Mouse (Mus musculus) ES-Bruce4 (cell line): ENCODE measurements around the gene Dnaja1. TPM values are rescaled to one million over a fixed set of nuclear protein-coding genes. Genes with fewer than 3 reads are reported as not detected.
A peak's percentile ranks its signal among the peaks of the same experiment; 100 is the strongest.

ENCODE experiments used
- H3K27ac ChIP-seq: 2 replicates; pipeline ENCODE4 v1.5.1; 2012; ENCODE audit warnings: low read length, inconsistent platforms; ENCODE audit not compliant: insufficient read depth
- H3K27me3 ChIP-seq: 2 replicates; pipeline ENCODE4 v1.6.1; 2012; ENCODE audit warnings: mild to moderate bottlenecking, low read length, inconsistent platforms; ENCODE audit not compliant: control insufficient read depth, poor library complexity, insufficient read depth, severe bottlenecking
- H3K36me3 ChIP-seq: 2 replicates; pipeline ENCODE4 v1.6.1; 2012; ENCODE audit warnings: inconsistent platforms, mild to moderate bottlenecking, low read length, moderate library complexity; ENCODE audit not compliant: control insufficient read depth, poor library complexity, insufficient read depth, severe bottlenecking
- H3K4me1 ChIP-seq: one replicate; pipeline ENCODE4 v1.8.1; 2011; ENCODE audit warnings: low read length; ENCODE audit not compliant: control insufficient read depth, insufficient read depth
- H3K4me3 ChIP-seq: 2 replicates; pipeline ENCODE4 v1.5.1; 2011; ENCODE audit warnings: low read depth, mild to moderate bottlenecking, low read length
- H3K9ac ChIP-seq: 2 replicates; pipeline ENCODE4 v1.6.1; 2012; ENCODE audit warnings: low read depth, mild to moderate bottlenecking, inconsistent platforms; ENCODE audit not compliant: poor library complexity, severe bottlenecking
- H3K9me3 ChIP-seq: replicated peaks from 2 replicates; pipeline ENCODE4 v1.6.1; 2012; ENCODE audit warnings: mild to moderate bottlenecking, low read length, inconsistent platforms; ENCODE audit not compliant: control insufficient read depth, poor library complexity, insufficient read depth, severe bottlenecking
- CTCF ChIP-seq: IDR thresholded peaks from one replicate; pipeline ENCODE4 v1.8.1; 2011; ENCODE audit warnings: low read depth, low read length
- EP300 ChIP-seq: IDR thresholded peaks from 2 replicates; pipeline ENCODE4 v1.6.1; 2011; ENCODE audit warnings: low read depth, low read length; ENCODE audit not compliant: insufficient read depth
- POLR2A ChIP-seq: IDR thresholded peaks from one replicate; pipeline ENCODE4 v1.8.1; 2011; ENCODE audit warnings: low read length; ENCODE audit not compliant: insufficient read depth
- polyA plus RNA-seq: library from polyadenylated mRNA; stranded (reverse); fragments of >200 nt; gene quantifications from 2 replicates; pipeline ENCODE4 v1.2.4, GENCODE M21; 2011; ENCODE audit warnings: low read depth; ENCODE audit not compliant: missing spikeins, insufficient read depth, insufficient read length

Gene Dnaja1
- polyA plus RNA-seq, 1 experiment: 376 TPM

GRCm38 (mm10) chr4:40757780-40758420, 36.0 kb downstream of the Dnaja1 start, which contains the start of gene Smu1:
TSS of gene Smu1 (minus strand) at chr4:40757923.
- no peak within 1 kb of the TSS for H3K27ac ChIP-seq
- no peaks in the 10 kb centered on the region for H3K4me1 ChIP-seq
- H3K9ac ChIP-seq: peak within 1 kb of the TSS; percentile 92

DNA sequence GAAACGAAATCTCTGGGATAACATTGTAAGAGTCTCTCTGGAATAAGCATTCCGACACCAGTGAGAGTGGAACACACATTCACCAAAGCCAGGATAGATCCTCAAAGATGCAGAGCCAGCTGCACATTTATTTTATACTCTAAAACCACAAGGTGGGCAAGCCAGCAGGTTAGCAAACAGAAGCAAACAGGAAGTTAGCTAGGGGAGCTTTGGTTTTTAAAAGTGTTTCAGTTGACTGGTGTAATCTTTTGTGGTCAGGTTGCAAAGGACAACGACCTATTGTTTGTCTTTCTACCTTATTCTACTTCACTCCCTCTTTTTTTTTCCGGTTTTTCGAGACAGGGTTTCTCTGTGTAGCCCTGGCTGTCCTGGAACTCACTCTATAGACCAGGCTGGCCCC, 37.9 kb downstream of the Dnaja1 start:
- H3K27ac ChIP-seq: no peak overlapping the region
- TF ChIP-seq POLR2A (no peak), EP300 (no peak), CTCF (no peak)
- H3K36me3 ChIP-seq: peaks cover 5% of the 10 kb centered on the region
- H3K9ac ChIP-seq: no peak overlapping the region
- H3K4me1 ChIP-seq: no peaks in the 10 kb centered on the region
- no peaks in the 10 kb centered on the region for H3K27me3 ChIP-seq
- H3K4me3 ChIP-seq: no peak overlapping the region
- no peaks in the 10 kb centered on the region for H3K9me3 ChIP-seq

More at GRCm38 (mm10) chr4:40757780-40758420, 36.0 kb downstream of the Dnaja1 start, which contains the start of gene Smu1:
- Histone ChIP-seq H3K36me3 (peaks cover 22% of the 10 kb centered on the region), H3K4me3 (peak within 1 kb of the TSS; percentile 99), H3K9me3 (no peaks in the 10 kb centered on the region), H3K27me3 (no peaks in the 10 kb centered on the region)
- TF ChIP-seq EP300 (no peak), POLR2A (peak; percentile 80)

GRCm38 (mm10) chr4:40774279-40775259, 52.6 kb downstream of the Dnaja1 start:
- Histone ChIP-seq H3K27ac (no peak overlapping the region), H3K9me3 (no peaks in the 10 kb centered on the region), H3K36me3 (no peaks in the 10 kb centered on the region), H3K4me1 (peaks cover 5% of the 10 kb centered on the region), H3K27me3 (no peaks in the 10 kb centered on the region), H3K9ac (peak overlapping the region; percentile 21), H3K4me3 (peak overlapping the region; percentile 58)
- TF ChIP-seq CTCF (peak; percentile 80), EP300 (no peak)

- no peak overlapping the region for H3K9ac ChIP-seq
- no peak overlapping the region for H3K4me3 ChIP-seq
- peaks cover 5% of the 10 kb centered on the region for H3K4me1 ChIP-seq
- H3K36me3 ChIP-seq: no peaks in the 10 kb centered on the region
- H3K9me3 ChIP-seq: no peaks in the 10 kb centered on the region
- H3K27ac ChIP-seq: 0 out of 2 replicates have a peak overlapping the region, but pooled peaks have one; percentile 12
- TF ChIP-seq CTCF: no peak
- TF ChIP-seq EP300: no peak
- no peak for TF ChIP-seq POLR2A
- no peaks in the 10 kb centered on the region for H3K27me3 ChIP-seq
Observed at GRCm38 (mm10) chr4:40776416-40776815, 54.5 kb downstream of the Dnaja1 start.

DNA sequence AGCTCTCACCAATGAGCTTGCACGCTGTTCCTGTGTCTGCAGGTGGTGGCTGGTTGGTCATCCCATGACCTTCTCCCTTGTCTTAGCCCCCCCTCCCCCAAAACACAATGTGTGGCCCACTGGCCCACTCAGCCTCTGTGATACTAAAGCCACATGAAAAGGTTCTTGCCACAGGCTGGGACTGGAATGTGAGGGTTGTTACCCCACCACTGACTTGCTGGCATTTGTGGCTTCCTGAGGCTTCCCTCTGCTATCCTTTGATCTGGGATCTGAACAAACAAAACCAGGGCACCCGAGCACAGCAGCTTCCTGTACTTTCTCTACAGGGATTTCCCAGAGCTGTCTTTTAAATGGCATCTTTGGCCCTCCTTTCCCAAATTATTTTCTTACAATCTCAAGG, 55.2 kb downstream of the Dnaja1 start:
- Histone ChIP-seq H3K9me3 (no peaks in the 10 kb centered on the region), H3K27ac (peak overlapping the region; percentile 69), H3K36me3 (no peaks in the 10 kb centered on the region), H3K4me3 (no peak overlapping the region), H3K9ac (no peak overlapping the region), H3K27me3 (no peaks in the 10 kb centered on the region), H3K4me1 (peaks cover 5% of the 10 kb centered on the region)
- TF ChIP-seq CTCF: no peak
- no peak for TF ChIP-seq POLR2A
- TF ChIP-seq EP300: peak; percentile 62; the same call in 1 of the 2 replicates

GRCm38 (mm10) chr4:40778656-40779055, 56.7 kb downstream of the Dnaja1 start:
- Histone ChIP-seq H3K36me3 (no peaks in the 10 kb centered on the region), H3K9ac (peak overlapping the region; percentile 24; the same call in 1 of the 2 replicates), H3K4me1 (peaks cover 5% of the 10 kb centered on the region), H3K27me3 (no peaks in the 10 kb centered on the region), H3K9me3 (no peaks in the 10 kb centered on the region), H3K4me3 (no peak overlapping the region), H3K27ac (no peak overlapping the region)
- TF ChIP-seq POLR2A: no peak
- TF ChIP-seq EP300: no peak
- peak; percentile 51 for TF ChIP-seq CTCF
